Mouse (Mus musculus) lung, embryonic 14.5 days (tissue): ENCODE measurements around the gene Cstl1. TPM values are rescaled to one million over a fixed set of nuclear protein-coding genes. Genes with fewer than 3 reads are reported as not detected.

Experiments used
- ATAC-seq: fragments of 200-750 bp; cut with Nextera tagmentation; 2 replicates; pipeline ENCODE4 v1.8.0; 2017; ENCODE audit warnings: mild to moderate bottlenecking, moderate TSS enrichment, moderate library complexity; ENCODE audit not compliant: insufficient read depth
- DNase-seq: peaks from one replicate; pipeline ENCODE4 v3.0.0-alpha.2; 2015
- H3K27ac ChIP-seq: fragments of 300-500 bp; sonication (generic); 2 replicates; pipeline ENCODE4 v1.5.1; 2014; ENCODE audit warnings: low read depth, mild to moderate bottlenecking, moderate library complexity
- H3K27me3 ChIP-seq: fragments of 300-500 bp; sonication (generic); 2 replicates; pipeline ENCODE4 v1.6.1; 2014; ENCODE audit warnings: low read length, control low read depth; ENCODE audit not compliant: insufficient read depth
- H3K36me3 ChIP-seq: fragments of 300-500 bp; sonication (generic); 2 replicates; pipeline ENCODE4 v1.6.1; 2014; ENCODE audit warnings: control low read depth; ENCODE audit not compliant: insufficient read depth
- H3K4me1 ChIP-seq: fragments of 300-500 bp; sonication (generic); 2 replicates; pipeline ENCODE4 v1.6.1; 2014; ENCODE audit warnings: antibody characterized with exemption, control low read depth; ENCODE audit not compliant: insufficient read depth
- H3K4me2 ChIP-seq: fragments of 300-500 bp; sonication (generic); 2 replicates; pipeline ENCODE4 v1.6.1; 2014; ENCODE audit warnings: mild to moderate bottlenecking
- H3K4me3 ChIP-seq: fragments of 300-500 bp; sonication (generic); 2 replicates; pipeline ENCODE4 v1.5.1; 2014; ENCODE audit warnings: low read depth, low read length
- H3K9ac ChIP-seq: fragments of 300-500 bp; sonication (generic); 2 replicates; pipeline ENCODE4 v1.6.1; 2014
- H3K9me3 ChIP-seq: fragments of 300-500 bp; sonication (generic); 2 replicates; pipeline ENCODE4 v1.6.1; 2016; ENCODE audit warnings: low read depth, low read length, control low read depth
- CTCF ChIP-seq: IDR thresholded peaks from 2 replicates; pipeline ENCODE4 v1.5.1; 2016; ENCODE audit warnings: antibody characterized with exemption, low read depth
- WGBS: fragments of 180-500 bp; shearing (Covaris S2); extraction: QIAGEN DNeasy Blood & Tissue Kit; methylation state at CpG from one replicate; pipeline ENCODE4 v1.1.7; 2014; 5-methylcytosine and 5-hydroxymethylcytosine counted together
- polyA plus RNA-seq: library from polyadenylated mRNA; unstranded; fragments of >200 nt; fragmentation: Nextera tagmentation; extraction: Ambion mirVana; gene quantifications from 2 replicates; pipeline ENCODE4 v1.2.1, GENCODE M21; 2014

Cstl1 gene
- polyA plus RNA-seq: not detected in 2 replicates

DNA sequence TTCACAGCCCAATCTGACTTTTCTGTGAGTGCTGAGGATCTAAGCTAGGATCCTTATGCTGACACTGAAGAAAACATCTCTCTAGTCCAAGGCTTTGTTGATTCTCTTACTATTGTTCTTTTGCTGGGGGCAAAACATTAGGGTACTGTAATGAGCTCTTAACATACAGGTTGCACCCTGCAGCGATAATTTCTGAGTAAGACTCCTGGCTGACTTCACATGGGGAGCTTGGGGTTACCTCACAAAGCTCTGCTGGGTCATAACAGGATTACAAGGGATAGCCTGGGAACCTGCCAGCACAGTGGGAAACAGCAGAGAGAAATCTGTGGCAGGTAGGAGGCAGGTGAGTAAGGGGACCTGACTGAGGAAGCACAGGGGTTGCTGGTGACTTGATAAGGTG is at the start of gene Cstl1:
Gene Cstl1, plus strand, starts transcription at position 301 of the 400 bp plus-strand sequence.
- Histone ChIP-seq H3K4me1 (no peaks in the 10 kb centered on the region), H3K36me3 (no peaks in the 10 kb centered on the region), H3K4me2 (no peak within 1 kb of the TSS), H3K9ac (no peak within 1 kb of the TSS), H3K27me3 (no peaks in the 10 kb centered on the region), H3K4me3 (no peak within 1 kb of the TSS), H3K9me3 (no peaks in the 10 kb centered on the region), H3K27ac (no peak within 1 kb of the TSS)
- WGBS: 76% methylated on average over 1 of the region's 1 CpGs
- DNase-seq (no peak), ATAC-seq (no peak)
- no peak for TF ChIP-seq CTCF

DNA sequence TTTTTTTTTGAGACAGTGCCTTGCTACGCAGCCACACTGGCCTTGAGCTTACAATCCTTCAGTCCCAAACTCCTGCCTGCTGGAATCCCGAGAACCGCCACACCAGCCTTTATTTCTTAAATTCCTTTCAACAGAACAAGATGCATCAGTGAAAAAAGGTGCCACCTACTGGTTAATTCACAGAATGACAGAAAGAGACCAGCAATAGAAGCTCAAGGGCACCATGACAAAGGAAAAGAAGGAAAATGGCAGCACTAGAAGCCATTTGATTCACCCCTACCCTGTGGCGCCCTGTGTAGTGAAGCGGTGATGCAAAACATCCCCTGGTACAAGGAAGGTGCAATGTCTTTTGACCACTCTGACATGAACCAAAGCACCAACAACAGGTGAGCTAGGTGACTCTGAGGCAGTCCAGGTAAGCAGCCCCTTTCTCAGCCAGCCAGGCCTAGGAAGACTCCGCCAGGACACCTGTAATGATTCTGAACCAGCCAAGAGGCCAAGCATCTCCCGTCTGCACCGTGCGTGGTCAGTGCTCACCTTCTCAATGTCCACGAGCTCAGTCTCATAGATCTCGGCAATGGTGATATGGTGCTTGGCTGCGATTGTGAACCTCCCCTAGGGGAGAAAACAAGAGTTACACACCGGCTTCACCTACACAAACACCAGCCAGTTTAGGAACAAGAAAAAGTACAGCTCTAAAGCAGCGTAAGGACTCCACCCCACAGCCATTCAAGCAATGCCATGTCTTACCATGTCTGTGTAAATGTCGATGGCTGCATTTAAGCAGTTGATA is 43.6 kb upstream of the Cstl1 start:
- Histone ChIP-seq H3K9ac (no peak overlapping the region), H3K27ac (no peak overlapping the region), H3K9me3 (no peaks in the 10 kb centered on the region), H3K4me2 (no peak overlapping the region), H3K27me3 (no peaks in the 10 kb centered on the region), H3K4me1 (no peaks in the 10 kb centered on the region), H3K36me3 (no peaks in the 10 kb centered on the region), H3K4me3 (no peak overlapping the region)
- peak; percentile 75 for DNase-seq
- 80% methylated on average over 15 of the region's 15 CpGs for WGBS
- peak; percentile 64 for TF ChIP-seq CTCF
- peak; percentile 52 for ATAC-seq

DNA sequence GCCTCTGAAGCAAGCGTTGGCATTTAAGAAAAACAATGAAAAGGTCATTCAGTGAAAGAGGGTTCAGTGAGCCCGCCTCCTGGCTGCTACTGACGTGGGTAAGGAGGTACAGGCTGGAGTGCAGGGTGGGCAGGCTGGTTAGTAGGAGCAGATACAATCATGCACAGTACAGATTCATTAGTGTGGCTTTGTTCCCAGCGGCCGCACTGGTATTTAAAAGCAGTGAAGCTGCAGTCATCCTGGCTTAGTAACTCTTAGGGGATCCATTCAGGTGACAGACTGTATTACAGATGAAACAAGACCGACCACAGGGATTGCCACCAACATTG is 43.0 kb upstream of the Cstl1 start:
- H3K9ac ChIP-seq: no peak overlapping the region
- ATAC-seq (no peak), DNase-seq (no peak)
- no peak overlapping the region for H3K27ac ChIP-seq
- no peak for TF ChIP-seq CTCF
- no peaks in the 10 kb centered on the region for H3K9me3 ChIP-seq
- no peaks in the 10 kb centered on the region for H3K4me1 ChIP-seq
- no peaks in the 10 kb centered on the region for H3K36me3 ChIP-seq
- 79% methylated on average over 6 of the region's 6 CpGs for WGBS
- no peak overlapping the region for H3K4me2 ChIP-seq
- no peaks in the 10 kb centered on the region for H3K27me3 ChIP-seq
- no peak overlapping the region for H3K4me3 ChIP-seq

DNA sequence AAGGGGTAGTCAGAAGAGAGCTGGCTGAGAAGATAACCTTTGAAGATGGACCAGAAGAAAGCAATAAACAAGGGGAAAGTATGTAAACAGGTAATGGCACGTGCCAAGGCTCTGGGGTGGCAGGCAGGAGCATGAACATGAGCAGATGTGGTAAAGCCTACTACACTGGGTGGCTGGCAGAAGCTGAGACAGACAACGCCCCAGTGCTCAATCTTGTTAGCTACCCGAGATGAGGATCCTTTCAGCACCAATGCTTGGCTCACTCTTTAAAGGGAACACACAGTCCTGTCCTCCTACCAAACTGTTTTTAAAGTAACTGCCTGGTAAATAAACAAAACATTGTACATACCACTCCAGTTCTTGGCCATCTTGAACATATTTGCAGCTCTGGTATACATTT is 37.8 kb upstream of the Cstl1 start:
- WGBS: 72% methylated on average over 3 of the region's 3 CpGs
- no peak for DNase-seq
- H3K4me1 ChIP-seq: no peaks in the 10 kb centered on the region

DNA sequence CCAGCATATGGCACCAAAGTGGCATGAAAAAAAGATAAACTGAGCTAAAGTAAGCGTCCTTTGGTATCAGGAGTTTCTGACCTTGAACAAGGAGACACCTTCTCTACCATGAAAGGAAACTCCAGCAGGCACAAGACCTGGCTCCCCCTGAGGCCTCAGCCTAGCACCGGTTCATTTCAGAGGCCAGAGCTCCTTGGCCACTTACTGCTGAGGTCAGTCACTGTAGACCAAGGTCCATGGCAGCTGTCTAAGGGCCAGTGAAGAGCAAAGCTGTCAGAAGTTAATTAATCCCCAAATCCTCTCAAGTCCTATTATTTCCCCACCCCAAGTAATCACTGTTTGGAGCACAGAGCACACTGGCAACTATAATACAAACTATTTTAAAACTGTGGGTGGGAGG is 33.1 kb upstream of the Cstl1 start:
- no peak overlapping the region for H3K9ac ChIP-seq
- no peak for DNase-seq

More for the DNA sequence above, 37.8 kb upstream of the Cstl1 start:
- H3K9ac ChIP-seq: no peak overlapping the region
- H3K36me3 ChIP-seq: no peaks in the 10 kb centered on the region
- ATAC-seq: no peak
- H3K27me3 ChIP-seq: no peaks in the 10 kb centered on the region
- no peak overlapping the region for H3K4me2 ChIP-seq
- H3K4me3 ChIP-seq: no peak overlapping the region
- H3K27ac ChIP-seq: no peak overlapping the region
- TF ChIP-seq CTCF: no peak
- no peaks in the 10 kb centered on the region for H3K9me3 ChIP-seq

DNA sequence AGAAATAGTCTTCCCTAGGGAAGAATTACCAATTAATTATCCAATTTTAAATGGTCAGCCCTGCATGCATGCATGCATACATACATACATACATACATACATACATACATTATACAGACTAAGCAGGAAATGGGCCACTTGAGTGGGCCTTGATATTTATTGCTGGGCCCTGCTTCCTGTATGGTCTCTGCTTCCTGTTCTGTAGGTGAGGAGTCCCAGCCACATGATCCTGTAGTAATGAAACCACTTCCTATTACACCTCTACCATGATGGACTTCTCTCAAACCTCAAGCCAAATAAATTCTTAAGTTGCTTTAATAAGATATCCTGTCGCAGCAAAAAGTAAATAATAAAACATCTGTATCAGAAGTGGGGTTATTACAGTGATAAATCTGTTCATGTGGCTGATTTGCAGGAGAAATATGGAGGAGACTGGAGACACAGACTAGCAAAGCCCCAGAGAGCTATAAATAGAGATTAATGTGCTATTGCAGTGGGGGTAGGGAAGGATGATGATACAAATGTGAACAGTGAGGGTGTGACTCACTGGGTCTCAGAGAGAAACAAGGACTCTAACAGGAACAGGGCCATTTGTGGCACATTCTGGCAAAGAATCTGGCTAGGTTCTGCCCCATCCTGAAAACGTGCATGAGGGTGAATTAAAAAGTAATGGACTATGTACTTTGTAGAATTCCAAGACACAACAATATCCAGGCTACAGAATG is 30.7 kb upstream of the Cstl1 start:
- DNase-seq (no peak), ATAC-seq (no peak)
- no peak overlapping the region for H3K27ac ChIP-seq
- 59% methylated on average over 2 of the region's 2 CpGs for WGBS
- no peaks in the 10 kb centered on the region for H3K4me1 ChIP-seq
- H3K27me3 ChIP-seq: no peaks in the 10 kb centered on the region
- no peak overlapping the region for H3K4me3 ChIP-seq
- no peaks in the 10 kb centered on the region for H3K36me3 ChIP-seq
- no peak for TF ChIP-seq CTCF
- no peaks in the 10 kb centered on the region for H3K9me3 ChIP-seq
- no peak overlapping the region for H3K9ac ChIP-seq
- H3K4me2 ChIP-seq: no peak overlapping the region

More for the DNA sequence above, 33.1 kb upstream of the Cstl1 start:
- Histone ChIP-seq H3K9me3 (no peaks in the 10 kb centered on the region), H3K4me2 (no peak overlapping the region), H3K4me3 (no peak overlapping the region), H3K36me3 (no peaks in the 10 kb centered on the region), H3K27me3 (no peaks in the 10 kb centered on the region), H3K4me1 (no peaks in the 10 kb centered on the region), H3K27ac (no peak overlapping the region)
- no peak for TF ChIP-seq CTCF
- 74% methylated on average over 2 of the region's 2 CpGs for WGBS
- no peak for ATAC-seq

DNA sequence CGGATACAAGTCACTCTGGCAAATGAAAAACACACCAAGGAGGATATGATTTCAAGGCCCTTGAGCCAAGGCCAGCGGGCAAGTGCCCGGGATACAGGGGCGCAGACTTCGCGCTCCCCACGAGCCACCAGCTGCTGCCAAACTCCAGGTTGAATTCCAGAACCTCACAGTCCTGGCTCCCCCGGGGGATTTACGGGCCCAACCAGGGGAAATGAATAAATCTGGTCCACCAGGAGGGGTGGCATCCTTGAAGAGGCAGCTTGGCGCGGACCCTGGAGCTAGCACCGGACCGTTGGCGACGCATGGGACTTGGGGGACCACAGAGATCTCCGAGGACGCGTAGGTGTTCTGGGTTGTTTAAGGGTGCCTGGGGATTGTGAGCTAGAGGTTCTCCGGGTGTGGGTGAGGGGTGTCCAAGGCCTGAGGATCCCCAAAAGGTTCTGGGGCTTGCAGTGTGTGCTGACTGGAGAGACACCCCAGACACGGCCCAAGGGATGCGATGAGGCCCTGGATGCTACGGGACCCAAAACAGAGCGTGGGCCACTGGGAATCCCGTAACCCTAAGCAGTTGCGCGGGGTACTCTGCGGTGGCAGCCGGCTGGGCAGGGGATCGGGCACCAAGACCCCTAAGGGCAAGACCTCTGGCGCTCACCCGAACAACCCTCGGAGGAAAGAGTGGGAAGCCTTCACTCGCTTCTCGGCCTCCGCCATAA is 18.4 kb upstream of the Cstl1 start:
- WGBS: 1% methylated on average over 34 of the region's 35 CpGs
- peak overlapping the region; percentile 72 for H3K4me3 ChIP-seq
- peak; percentile 72 for ATAC-seq
- no peak overlapping the region for H3K27ac ChIP-seq
- DNase-seq: peak; percentile 17
- H3K9me3 ChIP-seq: no peaks in the 10 kb centered on the region
- H3K4me1 ChIP-seq: 0 out of 2 replicates have a peak, but pooled peaks cover 4% of the 10 kb centered on the region
- no peak for TF ChIP-seq CTCF
- H3K9ac ChIP-seq: peak overlapping the region; percentile 75
- no peaks in the 10 kb centered on the region for H3K27me3 ChIP-seq
- peak overlapping the region; percentile 84 for H3K4me2 ChIP-seq
- H3K36me3 ChIP-seq: no peaks in the 10 kb centered on the region
